Mouse (Mus musculus): ENCODE measurements around the gene Smtnl1.

Smtnl1 gene

GRCm38 (mm10) chr2:84773195-84773594 is 49.3 kb downstream of the Smtnl1 start:
- in situ Hi-C loops (cut with MboI; ENCODE audit: low pct_unique_long_range_greater_than_20kb in 1 of 2, low sequenced_read_pairs in 2 of 2, unreplicated experiment in 1 of 2): no loop called here

GRCm38 (mm10) chr2:84772454-84772853 is 50.0 kb downstream of the Smtnl1 start:
- in situ Hi-C loops (cut with MboI; ENCODE audit: low pct_unique_long_range_greater_than_20kb in 1 of 2, low sequenced_read_pairs in 2 of 2, unreplicated experiment in 1 of 2): no loop called here

- in situ Hi-C loops (cut with MboI; ENCODE audit: low pct_unique_long_range_greater_than_20kb in 1 of 2, low sequenced_read_pairs in 2 of 2, unreplicated experiment in 1 of 2): no loop called here
Measured at GRCm38 (mm10) chr2:84770501-84770900, 52.0 kb downstream of the Smtnl1 start.

GRCm38 (mm10) chr2:84762818-84763217 is 59.6 kb downstream of the Smtnl1 start:
- in situ Hi-C loops (cut with MboI; ENCODE audit: low pct_unique_long_range_greater_than_20kb in 1 of 2, low sequenced_read_pairs in 2 of 2, unreplicated experiment in 1 of 2): no loop called here

- in situ Hi-C loops (cut with MboI; ENCODE audit: low pct_unique_long_range_greater_than_20kb in 1 of 2, low sequenced_read_pairs in 2 of 2, unreplicated experiment in 1 of 2): no loop called here
Measured at GRCm38 (mm10) chr2:84762295-84762694, 60.2 kb downstream of the Smtnl1 start.

- in situ Hi-C loops (cut with MboI; ENCODE audit: low pct_unique_long_range_greater_than_20kb in 1 of 2, low sequenced_read_pairs in 2 of 2, unreplicated experiment in 1 of 2): no loop called here
Measured at GRCm38 (mm10) chr2:84761840-84762239, 60.6 kb downstream of the Smtnl1 start.

- in situ Hi-C loops (cut with MboI; ENCODE audit: low pct_unique_long_range_greater_than_20kb in 1 of 2, low sequenced_read_pairs in 2 of 2, unreplicated experiment in 1 of 2): no loop called here
Measured at GRCm38 (mm10) chr2:84761309-84761708, 61.1 kb downstream of the Smtnl1 start.

All from mouse embryonic stem cell (cell line).